Mouse (Mus musculus): Measurements from ENCODE around the gene Ryr2. TPM values are rescaled to one million over a fixed set of nuclear protein-coding genes. Genes with fewer than 3 reads are reported as not detected.
A peak's percentile ranks its signal among the peaks of the same experiment; 100 is the strongest.
"Not testable (repeated sequence)": the region's sequence is repeated elsewhere in the genome, so short reads cannot be mapped to it uniquely, and the experiment has no call there.

Gene Ryr2
- polyA plus RNA-seq, 1 experiment from 2014 or later = 6.1 TPM

DNA sequence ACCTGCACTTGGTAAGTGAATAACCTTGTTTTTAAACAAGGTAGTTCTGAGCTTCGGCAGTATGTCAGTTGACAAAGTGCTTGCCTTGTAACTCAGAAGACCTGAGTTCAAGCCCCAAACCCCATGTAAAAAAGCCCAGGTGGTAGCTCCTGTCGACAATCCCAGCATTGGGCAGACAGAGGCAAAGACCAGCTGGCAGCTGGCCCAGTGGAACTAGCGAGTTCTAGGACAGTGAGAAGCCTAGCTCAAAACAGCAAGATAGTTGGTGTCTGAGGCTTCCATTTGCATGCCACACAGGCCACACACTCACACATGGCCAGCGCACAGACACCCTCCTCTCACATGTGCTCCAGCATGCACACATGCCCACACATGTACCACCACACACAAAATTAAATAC, 129.1 kb downstream of the Ryr2 start:
- 87% methylated on average over 4 of the region's 4 CpGs for WGBS

DNA sequence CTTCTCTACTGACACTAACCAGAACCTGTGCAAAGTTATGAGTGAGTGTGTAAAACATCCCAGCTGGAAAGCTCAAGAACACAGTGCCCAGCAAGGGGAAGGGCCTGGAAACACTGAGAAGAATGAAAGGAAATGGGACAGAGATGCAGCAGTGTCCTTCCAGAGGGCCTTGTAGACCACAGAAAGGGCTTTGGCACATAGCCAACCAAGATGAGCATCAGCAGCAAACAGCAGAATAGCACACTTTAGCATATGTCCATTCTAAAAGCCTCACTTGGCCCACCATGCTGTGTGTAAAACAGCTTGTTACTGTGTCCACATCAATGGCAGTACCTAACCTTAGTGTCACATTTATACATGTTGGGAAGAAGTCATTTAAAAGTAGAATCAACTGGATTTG, 142.4 kb downstream of the Ryr2 start:
- Histone ChIP-seq H3K36me3 (ENCODE audit: control insufficient read depth, insufficient read depth, low read length) (no peaks in the 10 kb centered on the region), H3K4me3 (replicated peaks; ENCODE audit: low read depth, low read length) (no peak overlapping the region), H3K9ac (replicated peaks; ENCODE audit: low read length) (no peak overlapping the region), H3K4me1 (ENCODE audit: control insufficient read depth, insufficient read depth, low read length) (no peaks in the 10 kb centered on the region), H3K4me2 (ENCODE audit: low read length) (no peak overlapping the region), H3K9me3 (ENCODE audit: control insufficient read depth, low read length) (no peaks in the 10 kb centered on the region), H3K27ac (replicated peaks; ENCODE audit: low read depth, low read length) (no peak overlapping the region), H3K27me3 (ENCODE audit: control insufficient read depth, insufficient read depth, low read length) (no peaks in the 10 kb centered on the region)
- DNase-seq (peak; percentile 21), ATAC-seq (ENCODE audit: low FRiP score, low TSS enrichment) (no peak)

More for the DNA sequence above, 129.1 kb downstream of the Ryr2 start:
- no peaks in the 10 kb centered on the region for H3K36me3 ChIP-seq (ENCODE audit: control insufficient read depth, insufficient read depth, low read length)
- no peak overlapping the region for H3K4me2 ChIP-seq (ENCODE audit: low read length)
- H3K4me1 ChIP-seq (ENCODE audit: control insufficient read depth, insufficient read depth, low read length) = no peaks in the 10 kb centered on the region; the same call in 1 of the 2 replicates
- no peak overlapping the region for H3K9ac ChIP-seq (replicated peaks; ENCODE audit: low read length)
- no peak overlapping the region for H3K4me3 ChIP-seq (replicated peaks; ENCODE audit: low read depth, low read length)
- H3K27me3 ChIP-seq (ENCODE audit: control insufficient read depth, insufficient read depth, low read length) = no peaks in the 10 kb centered on the region
- no peak overlapping the region for H3K27ac ChIP-seq (replicated peaks; ENCODE audit: low read depth, low read length)
- DNase-seq = no peak
- no peaks in the 10 kb centered on the region for H3K9me3 ChIP-seq (ENCODE audit: control insufficient read depth, low read length)
- ATAC-seq (ENCODE audit: low FRiP score, low TSS enrichment) = no peak

GRCm38 (mm10) chr13:11959488-11960174, 147.1 kb downstream of the Ryr2 start:
- Histone ChIP-seq H3K4me3 (replicated peaks; ENCODE audit: low read depth, low read length) (no peak overlapping the region), H3K36me3 (ENCODE audit: control insufficient read depth, insufficient read depth, low read length) (no peaks in the 10 kb centered on the region), H3K27me3 (ENCODE audit: control insufficient read depth, insufficient read depth, low read length) (no peaks in the 10 kb centered on the region), H3K4me2 (ENCODE audit: low read length) (no peak overlapping the region), H3K9ac (replicated peaks; ENCODE audit: low read length) (no peak overlapping the region), H3K4me1 (ENCODE audit: control insufficient read depth, insufficient read depth, low read length) (no peaks in the 10 kb centered on the region), H3K27ac (replicated peaks; ENCODE audit: low read depth, low read length) (no peak overlapping the region), H3K9me3 (ENCODE audit: control insufficient read depth, low read length) (no peaks in the 10 kb centered on the region)
- no peak for ATAC-seq (ENCODE audit: low FRiP score, low TSS enrichment)
- DNase-seq = no peak

GRCm38 (mm10) chr13:11958854-11959253, 147.9 kb downstream of the Ryr2 start:
- Histone ChIP-seq H3K9ac (replicated peaks; ENCODE audit: low read length) (no peak overlapping the region), H3K27ac (replicated peaks; ENCODE audit: low read depth, low read length) (no peak overlapping the region), H3K4me3 (replicated peaks; ENCODE audit: low read depth, low read length) (no peak overlapping the region), H3K9me3 (ENCODE audit: control insufficient read depth, low read length) (no peaks in the 10 kb centered on the region), H3K36me3 (ENCODE audit: control insufficient read depth, insufficient read depth, low read length) (no peaks in the 10 kb centered on the region), H3K4me2 (ENCODE audit: low read length) (no peak overlapping the region), H3K27me3 (ENCODE audit: control insufficient read depth, insufficient read depth, low read length) (no peaks in the 10 kb centered on the region), H3K4me1 (ENCODE audit: control insufficient read depth, insufficient read depth, low read length) (no peaks in the 10 kb centered on the region)
- WGBS = 81% methylated on average over 3 of the region's 3 CpGs
- ATAC-seq (ENCODE audit: low FRiP score, low TSS enrichment) (no peak), DNase-seq (no peak)

DNA sequence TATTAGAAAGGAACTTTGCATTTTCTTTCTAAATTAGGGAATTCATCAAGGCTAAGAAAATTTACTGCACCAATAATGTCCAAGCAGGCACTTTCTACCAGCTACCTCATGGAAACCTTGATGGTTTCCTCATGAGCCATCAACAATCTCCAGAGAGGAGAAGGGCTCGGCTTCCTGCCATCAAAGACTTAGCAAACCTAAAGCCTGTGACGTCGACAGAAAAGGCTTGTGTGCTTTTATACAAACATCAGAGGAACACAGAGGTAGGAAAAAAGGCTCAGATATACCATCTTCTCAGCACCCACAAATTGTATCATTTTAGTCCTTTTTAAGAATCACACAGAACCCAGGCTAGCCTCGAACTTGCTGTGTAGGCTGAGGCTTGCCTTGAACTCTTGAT, 148.5 kb downstream of the Ryr2 start:
- no peak for ATAC-seq (ENCODE audit: low FRiP score, low TSS enrichment)
- Histone ChIP-seq H3K9me3 (ENCODE audit: control insufficient read depth, low read length) (no peaks in the 10 kb centered on the region), H3K36me3 (ENCODE audit: control insufficient read depth, insufficient read depth, low read length) (no peaks in the 10 kb centered on the region), H3K27me3 (ENCODE audit: control insufficient read depth, insufficient read depth, low read length) (no peaks in the 10 kb centered on the region), H3K4me3 (replicated peaks; ENCODE audit: low read depth, low read length) (no peak overlapping the region), H3K4me1 (ENCODE audit: control insufficient read depth, insufficient read depth, low read length) (no peaks in the 10 kb centered on the region), H3K27ac (replicated peaks; ENCODE audit: low read depth, low read length) (no peak overlapping the region), H3K4me2 (ENCODE audit: low read length) (no peak overlapping the region), H3K9ac (replicated peaks; ENCODE audit: low read length) (no peak overlapping the region)
- WGBS = 92% methylated on average over 4 of the region's 4 CpGs
- DNase-seq = no peak

DNA sequence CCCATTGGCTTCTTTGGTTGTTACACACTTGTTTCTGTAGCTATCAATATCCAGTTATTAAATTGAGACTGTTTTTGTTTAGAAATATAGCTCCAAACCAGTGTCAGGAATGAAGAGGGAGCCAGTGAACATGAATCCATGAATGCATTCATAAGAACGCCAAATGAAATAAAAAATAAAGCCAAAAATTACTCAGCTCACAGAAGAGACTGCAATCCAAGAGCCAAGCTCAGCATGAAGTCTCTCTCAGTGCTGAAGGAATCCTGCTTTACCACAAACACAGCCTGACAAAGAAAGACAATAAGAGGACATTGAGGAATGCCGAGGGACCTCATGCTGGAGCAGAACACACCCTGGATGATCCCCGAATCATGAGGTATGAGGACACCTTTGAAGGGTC, 154.8 kb downstream of the Ryr2 start:
- Histone ChIP-seq H3K4me3 (replicated peaks; ENCODE audit: low read depth, low read length) (no peak overlapping the region), H3K4me2 (ENCODE audit: low read length) (no peak overlapping the region), H3K27me3 (ENCODE audit: control insufficient read depth, insufficient read depth, low read length) (no peaks in the 10 kb centered on the region), H3K9ac (replicated peaks; ENCODE audit: low read length) (no peak overlapping the region), H3K27ac (replicated peaks; ENCODE audit: low read depth, low read length) (no peak overlapping the region), H3K9me3 (ENCODE audit: control insufficient read depth, low read length) (no peaks in the 10 kb centered on the region), H3K4me1 (ENCODE audit: control insufficient read depth, insufficient read depth, low read length) (no peaks in the 10 kb centered on the region), H3K36me3 (ENCODE audit: control insufficient read depth, insufficient read depth, low read length) (no peaks in the 10 kb centered on the region)
- DNase-seq (no peak), ATAC-seq (ENCODE audit: low FRiP score, low TSS enrichment) (no peak)
- WGBS = 68% methylated on average over 3 of the region's 3 CpGs

DNA sequence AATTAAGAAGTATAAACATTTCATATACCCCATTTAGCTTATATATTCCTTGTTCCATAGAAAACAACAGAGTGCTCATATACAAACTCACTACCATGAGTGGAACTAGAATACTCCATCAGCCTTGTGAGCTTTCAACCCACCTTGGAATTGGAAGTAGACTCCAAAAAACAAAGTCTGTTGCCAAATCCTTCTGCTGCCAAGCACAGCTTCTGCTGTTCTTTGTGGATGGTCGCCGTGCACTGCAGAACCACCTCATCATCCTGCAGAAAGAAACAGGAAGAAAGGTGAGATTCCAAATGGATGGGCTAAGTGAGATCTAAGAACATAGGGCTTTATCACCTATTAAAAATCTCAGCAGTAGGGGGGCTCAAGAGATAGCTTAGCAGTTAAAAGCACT, 161.0 kb downstream of the Ryr2 start:
- H3K4me1 ChIP-seq (ENCODE audit: control insufficient read depth, insufficient read depth, low read length) = no peaks in the 10 kb centered on the region
- H3K4me2 ChIP-seq (ENCODE audit: low read length) = no peak overlapping the region
- WGBS = 98% methylated on average over 2 of the region's 2 CpGs
- no peak overlapping the region for H3K4me3 ChIP-seq (replicated peaks; ENCODE audit: low read depth, low read length)
- ATAC-seq (ENCODE audit: low FRiP score, low TSS enrichment) (no peak), DNase-seq (no peak)
- no peaks in the 10 kb centered on the region for H3K36me3 ChIP-seq (ENCODE audit: control insufficient read depth, insufficient read depth, low read length)
- H3K27ac ChIP-seq (replicated peaks; ENCODE audit: low read depth, low read length) = no peak overlapping the region
- H3K9ac ChIP-seq (replicated peaks; ENCODE audit: low read length) = no peak overlapping the region
- H3K9me3 ChIP-seq (ENCODE audit: control insufficient read depth, low read length) = no peaks in the 10 kb centered on the region
- H3K27me3 ChIP-seq (ENCODE audit: control insufficient read depth, insufficient read depth, low read length) = no peaks in the 10 kb centered on the region

DNA sequence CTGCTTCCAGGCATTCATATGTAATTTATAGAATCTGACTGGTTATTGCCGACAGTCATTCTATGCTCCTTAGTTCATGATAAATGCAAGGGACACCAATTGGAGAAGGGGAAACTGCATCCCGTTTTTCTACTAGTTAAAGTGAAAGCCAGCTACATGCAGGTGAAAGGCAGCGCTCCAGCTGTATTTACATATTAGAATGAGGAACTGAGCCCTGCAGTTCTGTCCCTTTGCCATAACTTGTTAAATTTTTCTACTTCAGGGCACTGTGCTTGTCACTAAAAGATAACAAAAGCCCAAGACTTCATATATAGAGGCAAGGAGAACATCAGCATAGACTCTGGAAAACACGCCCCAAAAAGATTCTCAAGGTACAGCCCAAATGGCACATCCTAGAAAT, 165.0 kb downstream of the Ryr2 start:
- DNase-seq = no peak
- no peak overlapping the region for H3K4me2 ChIP-seq (ENCODE audit: low read length)
- H3K4me3 ChIP-seq (replicated peaks; ENCODE audit: low read depth, low read length) = no peak overlapping the region
- H3K9ac ChIP-seq (replicated peaks; ENCODE audit: low read length) = no peak overlapping the region
- H3K4me1 ChIP-seq (ENCODE audit: control insufficient read depth, insufficient read depth, low read length) = no peaks in the 10 kb centered on the region
- H3K27ac ChIP-seq (replicated peaks; ENCODE audit: low read depth, low read length) = no peak overlapping the region
- H3K36me3 ChIP-seq (ENCODE audit: control insufficient read depth, insufficient read depth, low read length) = no peaks in the 10 kb centered on the region
- no peak for ATAC-seq (ENCODE audit: low FRiP score, low TSS enrichment)
- 86% methylated on average over 4 of the region's 4 CpGs for WGBS
- H3K27me3 ChIP-seq (ENCODE audit: control insufficient read depth, insufficient read depth, low read length) = no peaks in the 10 kb centered on the region
- no peaks in the 10 kb centered on the region for H3K9me3 ChIP-seq (ENCODE audit: control insufficient read depth, low read length)

GRCm38 (mm10) chr13:11934297-11935060, 172.3 kb downstream of the Ryr2 start:
- not testable (repeated sequence) for H3K36me3 ChIP-seq (ENCODE audit: control insufficient read depth, insufficient read depth, low read length); H3K27me3 ChIP-seq (ENCODE audit: control insufficient read depth, insufficient read depth, low read length); H3K4me3 ChIP-seq (replicated peaks; ENCODE audit: low read depth, low read length); H3K4me2 ChIP-seq (ENCODE audit: low read length); H3K27ac ChIP-seq (replicated peaks; ENCODE audit: low read depth, low read length); H3K4me1 ChIP-seq (ENCODE audit: control insufficient read depth, insufficient read depth, low read length); H3K9me3 ChIP-seq (ENCODE audit: control insufficient read depth, low read length); H3K9ac ChIP-seq (replicated peaks; ENCODE audit: low read length); ATAC-seq (ENCODE audit: low FRiP score, low TSS enrichment); DNase-seq
- 55% methylated on average over 3 of the region's 3 CpGs for WGBS
